Comparison of ENCODE assay signal across 7 mouse cellular contexts in the genomic region with DNA sequence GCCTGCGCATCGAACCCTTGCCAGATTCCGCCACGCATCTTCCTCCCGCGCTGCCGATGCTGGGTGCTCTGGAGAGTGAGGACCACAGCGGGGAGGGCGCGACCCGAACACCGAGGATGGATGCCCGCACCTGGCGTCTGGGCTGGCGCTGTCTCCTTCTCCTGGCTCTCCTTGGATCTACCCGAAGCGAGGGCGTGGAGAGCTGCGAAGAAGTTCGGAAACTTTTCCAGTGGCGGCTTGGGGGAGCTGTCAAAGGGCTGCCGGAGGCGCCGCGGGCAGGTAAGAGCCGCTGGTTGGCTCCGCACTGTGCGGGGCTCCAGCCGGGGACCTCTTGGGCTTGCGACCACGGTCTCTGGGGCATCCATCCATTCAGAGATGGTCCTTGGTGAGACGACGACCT. TPM values are rescaled to one million over a fixed set of nuclear protein-coding genes. Genes with fewer than 3 reads are reported as not detected.
A peak's percentile ranks its signal among the peaks of the same experiment; 100 is the strongest.
DNase-seq lines count a peak whose midpoint lies in the region; ATAC-seq and TF ChIP-seq lines count a peak whose summit lies in the region.

No protein-coding gene starts in this region.

- peaks cover 22% of the 10 kb centered on the region for H3K27me3 ChIP-seq in neural tube, embryonic 11.5 days (ENCODE audit: control insufficient read depth, insufficient read depth, low read length)
- H3K27me3 ChIP-seq in embryonic facial prominence, embryonic 12.5 days: peaks cover 27% of the 10 kb centered on the region
- H3K27me3 ChIP-seq in hindbrain, embryonic 14.5 days (ENCODE audit: control insufficient read depth, insufficient read depth, low read length): peaks cover 49% of the 10 kb centered on the region
- peaks cover 33% of the 10 kb centered on the region for H3K27me3 ChIP-seq in liver, postnatal 0 days (ENCODE audit: insufficient read depth, low read length)
- peaks cover 32% of the 10 kb centered on the region for H3K27me3 ChIP-seq in stomach, embryonic 15.5 days (replicated peaks)

- H3K36me3 ChIP-seq in neural tube, embryonic 11.5 days (ENCODE audit: control insufficient read depth, insufficient read depth, low read length): no peaks in the 10 kb centered on the region
- H3K36me3 ChIP-seq in embryonic facial prominence, embryonic 12.5 days: no peaks in the 10 kb centered on the region
- no peaks in the 10 kb centered on the region for H3K36me3 ChIP-seq in hindbrain, embryonic 14.5 days (replicated peaks; ENCODE audit: control insufficient read depth, insufficient read depth)
- no peaks in the 10 kb centered on the region for H3K36me3 ChIP-seq in liver, postnatal 0 days (replicated peaks; ENCODE audit: insufficient read depth, low read length)
- H3K36me3 ChIP-seq in stomach, embryonic 15.5 days: no peaks in the 10 kb centered on the region

- peak; percentile 22 for DNase-seq in neural tube, embryonic 11.5 days (ENCODE audit: low spot score)
- no peak for DNase-seq in neural tube, embryonic 10.5 days (ENCODE audit: extremely low spot score, low spot score)
- DNase-seq in hindbrain, embryonic 14.5 days (ENCODE audit: low spot score): no peak
- DNase-seq in liver, postnatal 0 days: no peak
- DNase-seq in cerebellum, postnatal 10 days: no peak

- no peaks in the 10 kb centered on the region for H3K9me3 ChIP-seq in neural tube, embryonic 11.5 days (ENCODE audit: control insufficient read depth, low read length)
- H3K9me3 ChIP-seq in embryonic facial prominence, embryonic 12.5 days: no peaks in the 10 kb centered on the region
- no peaks in the 10 kb centered on the region for H3K9me3 ChIP-seq in hindbrain, embryonic 14.5 days (ENCODE audit: control insufficient read depth, low read length)
- no peaks in the 10 kb centered on the region for H3K9me3 ChIP-seq in liver, postnatal 0 days (ENCODE audit: low read length)
- H3K9me3 ChIP-seq in stomach, embryonic 15.5 days: no peaks in the 10 kb centered on the region

- no peak for TF ChIP-seq EP300 in liver, postnatal 0 days (IDR thresholded peaks at IDR 0.05; ENCODE audit: low read depth)

- 1% methylated on average over 33 of the region's 33 CpGs for WGBS in neural tube, embryonic 11.5 days
- under 1% methylated on average over 33 of the region's 33 CpGs for WGBS in embryonic facial prominence, embryonic 12.5 days
- under 1% methylated on average over 33 of the region's 33 CpGs for WGBS in hindbrain, embryonic 14.5 days
- WGBS in liver, postnatal 0 days (ENCODE audit: insufficient replicate concordance): 2% methylated on average over 29 of the region's 33 CpGs
- WGBS in stomach, embryonic 15.5 days: under 1% methylated on average over 33 of the region's 33 CpGs

- peak; percentile 63 for ATAC-seq in neural tube, embryonic 11.5 days (ENCODE audit: insufficient read depth, low FRiP score, low TSS enrichment)
- ATAC-seq in embryonic facial prominence, embryonic 12.5 days (ENCODE audit: insufficient number of reproducible peaks, insufficient read depth, low FRiP score, low TSS enrichment): peak; percentile 39; the same call in 1 of the 2 replicates
- no peak for ATAC-seq in hindbrain, embryonic 14.5 days (ENCODE audit: low FRiP score)
- ATAC-seq in liver, postnatal 0 days: peak; percentile 20; the same call in 1 of the 2 replicates
- ATAC-seq in stomach, embryonic 15.5 days (ENCODE audit: insufficient read depth, low FRiP score, low read depth): peak; percentile 39

- H3K4me1 ChIP-seq in neural tube, embryonic 11.5 days (ENCODE audit: control insufficient read depth, insufficient read depth, low read length): peaks cover 6% of the 10 kb centered on the region
- 0 out of 2 replicates have a peak, but pooled peaks cover 3% of the 10 kb centered on the region for H3K4me1 ChIP-seq in embryonic facial prominence, embryonic 12.5 days
- no peaks in the 10 kb centered on the region; the same call in 1 of the 2 replicates for H3K4me1 ChIP-seq in hindbrain, embryonic 14.5 days (replicated peaks; ENCODE audit: control insufficient read depth, insufficient read depth, low read length)
- H3K4me1 ChIP-seq in liver, postnatal 0 days (ENCODE audit: insufficient read depth): peaks cover 11% of the 10 kb centered on the region
- H3K4me1 ChIP-seq in stomach, embryonic 15.5 days: peaks cover 7% of the 10 kb centered on the region; the same call in 1 of the 2 replicates

- peak overlapping the region; percentile 50 for H3K9ac ChIP-seq in neural tube, embryonic 11.5 days (ENCODE audit: low read length)
- H3K9ac ChIP-seq in embryonic facial prominence, embryonic 12.5 days: peak overlapping the region; percentile 49
- H3K9ac ChIP-seq in hindbrain, embryonic 14.5 days: peak overlapping the region; percentile 67
- H3K9ac ChIP-seq in liver, postnatal 0 days (replicated peaks): no peak overlapping the region
- H3K9ac ChIP-seq in stomach, embryonic 15.5 days: peak overlapping the region; percentile 26; the same call in 1 of the 2 replicates

- H3K4me2 ChIP-seq in neural tube, embryonic 11.5 days (ENCODE audit: low read depth): peak overlapping the region; percentile 99
- peak overlapping the region; percentile 95 for H3K4me2 ChIP-seq in embryonic facial prominence, embryonic 12.5 days (replicated peaks)
- peak overlapping the region; percentile 97 for H3K4me2 ChIP-seq in hindbrain, embryonic 14.5 days (replicated peaks)
- peak overlapping the region; percentile 91 for H3K4me2 ChIP-seq in liver, postnatal 0 days (ENCODE audit: low read depth, low read length)
- H3K4me2 ChIP-seq in stomach, embryonic 15.5 days: peak overlapping the region; percentile 98

- H3K4me3 ChIP-seq in neural tube, embryonic 11.5 days (ENCODE audit: low read depth, low read length): peak overlapping the region; percentile 66
- peak overlapping the region; percentile 66 for H3K4me3 ChIP-seq in embryonic facial prominence, embryonic 12.5 days
- H3K4me3 ChIP-seq in hindbrain, embryonic 14.5 days (replicated peaks; ENCODE audit: low read length): peak overlapping the region; percentile 72
- peak overlapping the region; percentile 55 for H3K4me3 ChIP-seq in liver, postnatal 0 days (ENCODE audit: low read depth, low read length)
- H3K4me3 ChIP-seq in stomach, embryonic 15.5 days (replicated peaks): peak overlapping the region; percentile 62

- H3K27ac ChIP-seq in neural tube, embryonic 11.5 days (ENCODE audit: low read depth, low read length): no peak overlapping the region
- no peak overlapping the region for H3K27ac ChIP-seq in embryonic facial prominence, embryonic 12.5 days
- H3K27ac ChIP-seq in hindbrain, embryonic 14.5 days: no peak overlapping the region
- H3K27ac ChIP-seq in liver, postnatal 0 days (ENCODE audit: low read depth): no peak overlapping the region
- no peak overlapping the region for H3K27ac ChIP-seq in stomach, embryonic 15.5 days

- no peak for TF ChIP-seq CTCF in liver, postnatal 0 days (IDR thresholded peaks at IDR 0.05; ENCODE audit: low read depth)

RNA-seq across cellular contexts. Expression of gene Gpc5, which starts 0.5 kb away (rescaled TPM):
- 0.20 and 0.34 TPM in 2 replicates for polyA plus RNA-seq in neural tube, embryonic 11.5 days (2014; fragmentation: Nextera tagmentation; extraction: Ambion mirVana)
- polyA plus RNA-seq in embryonic facial prominence, embryonic 12.5 days (2016; fragmentation: Nextera tagmentation; extraction: Ambion mirVana): 0.98 and 1.4 TPM in 2 replicates
- polyA plus RNA-seq in hindbrain, embryonic 14.5 days (2014; fragmentation: Nextera tagmentation; extraction: Ambion mirVana): 11.9 and 12.3 TPM in 2 replicates
- polyA plus RNA-seq in liver, postnatal 0 days (2015; fragmentation: Nextera tagmentation; extraction: Ambion mirVana): not detected in 2 replicates
- polyA plus RNA-seq in stomach, embryonic 15.5 days (2015; fragmentation: Nextera tagmentation; extraction: Ambion mirVana): 0.05 and 0.22 TPM in 2 replicates
